Mouse (Mus musculus) midbrain, embryonic 16.5 days (tissue): ENCODE measurements around the gene Ppp2r5c. TPM values are rescaled to one million over a fixed set of nuclear protein-coding genes. Genes with fewer than 3 reads are reported as not detected.

Experiments used
- ATAC-seq: fragments of 200-750 bp; cut with Nextera tagmentation; 2 replicates; pipeline ENCODE4 v1.8.0; 2017; ENCODE audit warnings: moderate TSS enrichment
- H3K27ac ChIP-seq: fragments of 300-500 bp; sonication (generic); 2 replicates; pipeline ENCODE4 v1.5.1; 2014; ENCODE audit warnings: mild to moderate bottlenecking, low read length, mixed read lengths
- H3K27me3 ChIP-seq: fragments of 300-500 bp; sonication (generic); 2 replicates; pipeline ENCODE4 v1.6.1; 2014; ENCODE audit warnings: low read depth, low read length, mixed read lengths; ENCODE audit not compliant: control insufficient read depth, insufficient read depth
- H3K36me3 ChIP-seq: fragments of 300-500 bp; sonication (generic); 2 replicates; pipeline ENCODE4 v1.6.1; 2014; ENCODE audit warnings: mild to moderate bottlenecking, low read length, moderate library complexity, mixed read lengths; ENCODE audit not compliant: control insufficient read depth, insufficient read depth
- H3K4me1 ChIP-seq: fragments of 300-500 bp; sonication (generic); 2 replicates; pipeline ENCODE4 v1.6.1; 2014; ENCODE audit warnings: mild to moderate bottlenecking, low read length, mixed read lengths; ENCODE audit not compliant: control insufficient read depth, insufficient read depth
- H3K4me2 ChIP-seq: fragments of 300-500 bp; sonication (generic); 2 replicates; pipeline ENCODE4 v1.6.1; 2014; ENCODE audit warnings: mild to moderate bottlenecking, low read length, mixed read lengths
- H3K4me3 ChIP-seq: fragments of 300-500 bp; sonication (generic); 2 replicates; pipeline ENCODE4 v1.5.1; 2014; ENCODE audit warnings: low read depth, mild to moderate bottlenecking, low read length, moderate library complexity, mixed read lengths
- H3K9ac ChIP-seq: fragments of 300-500 bp; sonication (generic); 2 replicates; pipeline ENCODE4 v1.6.1; 2014; ENCODE audit warnings: low read depth, low read length, mixed read lengths
- H3K9me3 ChIP-seq: fragments of 300-500 bp; sonication (generic); replicated peaks from 2 replicates; pipeline ENCODE4 v1.6.1; 2014; ENCODE audit warnings: mild to moderate bottlenecking, low read length, mixed read lengths; ENCODE audit not compliant: control insufficient read depth, poor library complexity, severe bottlenecking
- WGBS: fragments of 180-500 bp; shearing (Covaris S2); extraction: QIAGEN DNeasy Blood & Tissue Kit; methylation state at CpG from one replicate; pipeline ENCODE4 v1.1.7; 2014; 5-methylcytosine and 5-hydroxymethylcytosine counted together
- polyA plus RNA-seq: library from polyadenylated mRNA; unstranded; fragments of >200 nt; fragmentation: Nextera tagmentation; extraction: Ambion mirVana; gene quantifications from 2 replicates; pipeline ENCODE4 v1.2.1, GENCODE M21; 2015

Gene Ppp2r5c
- polyA plus RNA-seq, 1 experiment from 2014 or later = 144 TPM

GRCm38 (mm10) chr12:110558175-110558574 is 111.3 kb downstream of the Ppp2r5c start:
- Histone ChIP-seq H3K36me3 (peaks cover 29% of the 10 kb centered on the region), H3K4me1 (no peaks in the 10 kb centered on the region), H3K27ac (no peak overlapping the region), H3K9me3 (no peaks in the 10 kb centered on the region), H3K4me3 (no peak overlapping the region), H3K27me3 (no peaks in the 10 kb centered on the region), H3K9ac (no peak overlapping the region), H3K4me2 (no peak overlapping the region)
- WGBS = over 99% methylated on average over 7 of the region's 7 CpGs
- no peak for ATAC-seq

GRCm38 (mm10) chr12:110563383-110563782 is 116.5 kb downstream of the Ppp2r5c start:
- 52% methylated on average over 11 of the region's 11 CpGs for WGBS
- no peak overlapping the region for H3K4me3 ChIP-seq
- H3K4me2 ChIP-seq = no peak overlapping the region
- peaks cover 30% of the 10 kb centered on the region for H3K36me3 ChIP-seq
- H3K9me3 ChIP-seq = no peaks in the 10 kb centered on the region
- no peaks in the 10 kb centered on the region for H3K4me1 ChIP-seq
- ATAC-seq = no peak
- no peak overlapping the region for H3K27ac ChIP-seq
- no peaks in the 10 kb centered on the region for H3K27me3 ChIP-seq
- no peak overlapping the region for H3K9ac ChIP-seq

DNA sequence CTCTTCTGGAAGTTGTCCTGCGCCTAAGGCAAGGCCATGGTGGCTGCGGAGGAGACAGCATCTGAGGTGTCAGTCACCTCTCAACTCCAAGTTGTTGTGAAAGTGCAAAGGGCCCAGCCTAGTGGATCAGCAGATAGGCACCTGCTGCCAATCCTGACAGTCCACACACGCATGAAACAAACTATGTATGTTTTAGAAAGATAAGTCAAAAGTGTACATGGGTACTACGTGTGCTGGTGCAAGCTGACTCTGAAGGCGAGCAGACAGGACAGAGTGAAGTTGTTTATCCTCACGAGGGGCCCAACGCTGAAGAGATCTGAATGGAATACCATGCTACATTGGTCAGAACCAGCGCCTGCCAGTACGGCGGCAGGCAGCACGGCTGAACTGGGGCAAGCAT is 117.9 kb downstream of the Ppp2r5c start:
- H3K9me3 ChIP-seq = no peaks in the 10 kb centered on the region
- no peak overlapping the region for H3K4me2 ChIP-seq
- H3K27me3 ChIP-seq = no peaks in the 10 kb centered on the region
- ATAC-seq = no peak
- no peak overlapping the region for H3K27ac ChIP-seq
- H3K9ac ChIP-seq = no peak overlapping the region
- 96% methylated on average over 11 of the region's 11 CpGs for WGBS
- no peaks in the 10 kb centered on the region for H3K4me1 ChIP-seq
- H3K36me3 ChIP-seq = peaks cover 33% of the 10 kb centered on the region
- H3K4me3 ChIP-seq = no peak overlapping the region

GRCm38 (mm10) chr12:110566366-110566765 is 119.4 kb downstream of the Ppp2r5c start:
- no peak overlapping the region for H3K9ac ChIP-seq
- peaks cover 34% of the 10 kb centered on the region for H3K36me3 ChIP-seq

DNA sequence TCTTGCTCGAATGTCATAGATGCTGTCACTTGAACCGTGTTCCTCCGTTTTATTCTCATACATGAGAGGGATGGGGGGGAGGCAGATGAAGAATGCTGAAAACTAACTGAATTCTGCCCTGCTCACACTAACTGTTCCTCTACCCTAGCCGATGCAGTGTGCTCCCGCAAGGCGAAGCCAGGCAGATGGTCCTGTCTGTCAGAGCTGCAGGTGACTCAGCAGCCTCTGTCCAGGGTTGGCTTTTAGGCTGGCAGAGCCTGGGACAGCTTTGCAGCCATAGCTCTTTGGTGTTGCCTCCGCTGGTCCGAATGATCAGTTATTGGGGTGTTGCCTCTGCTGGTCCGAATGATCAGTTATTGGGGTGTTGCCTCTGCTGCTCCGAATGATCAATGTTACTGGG is 124.1 kb downstream of the Ppp2r5c start:
- no peak overlapping the region for H3K4me2 ChIP-seq
- no peaks in the 10 kb centered on the region for H3K27me3 ChIP-seq
- H3K4me1 ChIP-seq = no peaks in the 10 kb centered on the region
- H3K9ac ChIP-seq = no peak overlapping the region
- no peak overlapping the region for H3K27ac ChIP-seq
- ATAC-seq = no peak
- H3K9me3 ChIP-seq = no peaks in the 10 kb centered on the region
- H3K4me3 ChIP-seq = no peak overlapping the region
- peaks cover 23% of the 10 kb centered on the region for H3K36me3 ChIP-seq
- 92% methylated on average over 10 of the region's 10 CpGs for WGBS

More at GRCm38 (mm10) chr12:110566366-110566765, 119.4 kb downstream of the Ppp2r5c start:
- Histone ChIP-seq H3K4me3 (no peak overlapping the region), H3K4me2 (no peak overlapping the region), H3K4me1 (no peaks in the 10 kb centered on the region), H3K27ac (no peak overlapping the region), H3K27me3 (no peaks in the 10 kb centered on the region), H3K9me3 (no peaks in the 10 kb centered on the region)
- ATAC-seq = no peak
- 93% methylated on average over 9 of the region's 9 CpGs for WGBS

DNA sequence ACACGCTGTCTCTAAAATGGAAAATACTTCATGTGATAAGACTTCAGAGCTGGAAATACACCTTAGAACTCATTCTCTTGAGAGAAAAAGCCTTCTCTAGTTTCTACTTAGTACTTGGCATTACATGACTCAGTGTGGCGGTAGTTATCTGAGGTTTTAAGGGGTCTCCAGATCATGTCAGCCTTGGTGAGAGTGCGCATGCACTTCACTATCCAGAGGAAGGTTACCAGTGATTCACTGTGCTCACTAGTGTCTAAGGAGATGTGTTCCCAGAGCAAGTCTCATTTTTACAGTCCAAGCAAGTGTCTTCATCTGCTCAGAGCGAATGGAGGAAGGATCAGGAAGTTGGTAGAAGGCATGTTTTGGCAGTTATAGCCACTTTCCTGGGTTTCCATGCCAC is 125.4 kb downstream of the Ppp2r5c start:
- no peaks in the 10 kb centered on the region for H3K9me3 ChIP-seq
- 100% methylated on average over 4 of the region's 4 CpGs for WGBS
- H3K4me1 ChIP-seq = no peaks in the 10 kb centered on the region
- no peaks in the 10 kb centered on the region for H3K27me3 ChIP-seq
- no peak overlapping the region for H3K27ac ChIP-seq
- H3K9ac ChIP-seq = no peak overlapping the region
- no peak overlapping the region for H3K4me2 ChIP-seq
- peaks cover 20% of the 10 kb centered on the region for H3K36me3 ChIP-seq
- no peak for ATAC-seq
- no peak overlapping the region for H3K4me3 ChIP-seq

- peaks cover 9% of the 10 kb centered on the region for H3K36me3 ChIP-seq
These were observed 126.7 kb downstream of the Ppp2r5c start for GRCm38 (mm10) chr12:110573635-110574034.

DNA sequence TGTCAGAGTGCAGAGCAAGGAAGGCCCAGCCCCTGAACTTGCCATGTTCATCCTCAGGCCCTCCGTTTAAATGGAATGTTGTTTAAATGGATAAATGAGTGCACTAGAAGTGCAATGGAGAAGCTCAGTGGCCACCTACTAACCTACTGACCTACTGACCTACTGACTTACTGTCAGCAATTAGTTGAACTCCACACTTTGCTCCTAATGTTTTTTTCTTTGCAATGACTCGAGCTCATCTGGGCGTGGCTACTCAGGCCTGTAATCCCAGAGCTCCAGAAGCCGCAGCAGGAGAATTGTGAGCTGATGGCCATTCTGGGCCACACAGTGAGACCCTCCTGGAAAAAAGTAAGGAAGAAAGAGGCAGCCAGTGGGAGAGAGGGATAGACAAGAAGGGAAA is 129.0 kb downstream of the Ppp2r5c start:
- no peak overlapping the region for H3K4me2 ChIP-seq
- H3K36me3 ChIP-seq = peaks cover 4% of the 10 kb centered on the region
- H3K27me3 ChIP-seq = no peaks in the 10 kb centered on the region
- 81% methylated on average over 4 of the region's 4 CpGs for whole genome bisulfite sequencing
- H3K4me3 ChIP-seq = no peak overlapping the region
- no peaks in the 10 kb centered on the region for H3K4me1 ChIP-seq
- no peak for ATAC-seq
- H3K9ac ChIP-seq = no peak overlapping the region
- no peaks in the 10 kb centered on the region for H3K9me3 ChIP-seq
- H3K27ac ChIP-seq = no peak overlapping the region

More at GRCm38 (mm10) chr12:110573635-110574034, 126.7 kb downstream of the Ppp2r5c start:
- Histone ChIP-seq H3K4me3 (no peak overlapping the region), H3K27me3 (no peaks in the 10 kb centered on the region), H3K9me3 (no peaks in the 10 kb centered on the region), H3K4me2 (no peak overlapping the region), H3K27ac (no peak overlapping the region), H3K4me1 (no peaks in the 10 kb centered on the region), H3K9ac (no peak overlapping the region)
- no peak for ATAC-seq
- WGBS = 85% methylated on average over 8 of the region's 8 CpGs

GRCm38 (mm10) chr12:110578333-110578732 is 131.4 kb downstream of the Ppp2r5c start:
- Histone ChIP-seq H3K9ac (no peak overlapping the region), H3K4me1 (no peaks in the 10 kb centered on the region), H3K4me3 (no peak overlapping the region), H3K27ac (no peak overlapping the region), H3K36me3 (no peaks in the 10 kb centered on the region), H3K4me2 (no peak overlapping the region), H3K27me3 (no peaks in the 10 kb centered on the region), H3K9me3 (no peaks in the 10 kb centered on the region)
- 86% methylated on average over 9 of the region's 9 CpGs for WGBS
- no peak for ATAC-seq
